Mouse (Mus musculus) fibroblast of lung, adult 2 months (primary cell): ENCODE measurements at regions not wholly inside any gene's neighbourhood (a gene's known extent, or its start where the extent isn't known, plus 50 kb on each side); places are given as distances from the start of the nearest gene placed in this dataset.

Source experiments
- DNase-seq: peaks from one replicate; pipeline ENCODE4 v3.0.0-alpha.2; 2011; ENCODE audit warnings: low read depth

DNA sequence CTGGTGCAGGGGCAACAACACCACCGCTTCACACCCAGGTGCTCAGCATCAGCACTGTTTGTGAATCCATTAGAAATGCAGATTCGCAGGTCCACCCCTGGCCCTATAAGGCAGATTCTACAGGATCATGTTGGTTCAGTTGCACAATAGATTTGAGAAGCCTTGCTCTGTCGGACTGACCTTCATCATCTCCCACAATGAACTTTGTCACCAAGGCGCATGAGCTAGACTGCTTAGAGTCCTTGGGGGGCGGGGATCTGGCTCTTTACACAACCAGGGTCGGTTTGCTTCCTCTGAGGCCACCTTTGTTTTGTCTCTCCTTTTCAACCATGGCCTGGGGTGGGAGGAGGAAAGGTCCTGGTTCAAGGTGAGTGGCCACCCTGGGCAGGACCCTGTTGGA, 209.7 kb downstream of the Igsf11 start:
- DNase-seq, result no peak

DNA sequence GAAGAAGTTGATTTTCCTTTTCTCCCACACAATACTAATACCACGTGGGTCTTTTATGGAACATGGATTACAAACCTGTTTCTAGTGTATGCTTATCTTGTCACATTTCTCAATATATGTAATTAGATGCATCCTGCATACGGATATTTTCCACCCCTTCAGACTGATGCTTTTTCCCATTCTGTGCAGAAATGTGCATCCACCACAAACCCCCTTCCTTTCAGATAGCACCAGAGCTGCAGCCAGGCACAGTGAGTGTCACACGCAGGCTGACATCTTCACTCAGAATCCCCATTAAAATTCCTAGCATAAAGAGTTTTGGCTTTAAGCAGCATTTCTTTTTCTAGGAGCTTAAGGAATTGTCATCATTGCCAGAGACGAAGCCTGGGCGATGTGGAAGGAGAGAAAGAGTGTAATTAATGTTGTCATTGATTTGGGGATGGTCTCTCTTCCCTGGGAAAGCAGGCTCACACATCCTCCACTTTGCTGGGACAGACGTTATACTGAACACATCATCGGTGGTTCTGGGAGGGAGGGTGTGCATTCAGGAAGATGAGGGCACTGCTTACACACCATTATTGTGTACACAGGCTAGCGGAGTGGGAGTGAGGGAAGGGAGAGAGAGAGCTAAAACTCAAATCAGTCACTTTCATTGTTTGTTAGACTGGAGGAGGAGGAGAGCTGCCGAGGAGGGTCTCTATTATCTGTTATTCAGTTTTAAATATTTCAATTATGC, 211.1 kb downstream of the Igsf11 start:
- no peak for DNase-seq

DNA sequence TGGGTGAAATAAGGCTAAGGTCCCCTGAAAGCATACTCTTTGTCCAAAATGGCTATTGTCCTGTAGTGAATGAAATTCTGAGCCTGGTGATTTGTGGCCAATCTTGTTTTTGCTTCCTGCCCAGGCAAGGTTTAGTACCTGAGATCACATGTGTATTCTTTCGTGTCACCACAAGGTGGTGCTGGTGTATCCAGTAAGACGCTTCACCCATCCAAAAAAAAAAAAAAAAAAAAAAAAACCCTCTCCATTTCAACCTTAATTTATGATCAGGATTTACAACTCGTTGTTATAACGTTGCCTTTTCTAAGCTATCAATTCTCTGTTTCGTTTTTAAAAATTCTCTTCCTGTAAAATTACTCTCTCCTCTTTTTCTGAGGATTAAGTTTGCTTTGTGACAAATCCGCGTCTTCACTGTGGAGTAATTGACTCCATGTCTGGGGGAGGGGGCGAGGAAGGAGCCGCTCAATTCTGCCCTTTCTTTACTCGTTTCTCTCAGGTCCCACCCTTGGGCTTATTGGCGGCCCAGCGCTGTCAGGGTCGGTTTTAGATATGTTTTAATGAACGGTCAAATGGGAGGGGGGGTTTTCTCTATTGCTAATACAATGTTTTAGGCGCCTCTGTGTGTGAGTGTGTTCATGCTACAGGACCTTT, 217.0 kb downstream of the Igsf11 start:
- DNase-seq, result peak; percentile 3

DNA sequence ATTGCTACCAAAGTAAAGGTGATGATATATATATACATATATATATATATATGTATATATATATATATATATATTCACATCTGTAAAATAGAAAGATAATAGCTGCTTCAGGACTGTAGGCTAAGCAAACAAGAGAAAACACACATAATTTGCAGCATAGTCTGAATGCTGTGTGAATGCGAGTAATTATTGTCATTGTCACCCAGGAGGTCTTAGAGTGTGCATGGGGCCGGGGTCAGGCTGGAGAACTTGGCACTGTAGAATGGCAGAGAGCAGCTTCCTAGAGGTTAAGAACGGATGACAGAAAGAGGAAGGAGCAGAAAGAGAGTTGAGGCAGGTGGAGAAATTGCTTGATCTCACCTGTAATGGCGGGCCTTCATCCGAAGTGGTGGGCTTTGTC, 217.6 kb downstream of the Igsf11 start:
- DNase-seq, result no peak

DNA sequence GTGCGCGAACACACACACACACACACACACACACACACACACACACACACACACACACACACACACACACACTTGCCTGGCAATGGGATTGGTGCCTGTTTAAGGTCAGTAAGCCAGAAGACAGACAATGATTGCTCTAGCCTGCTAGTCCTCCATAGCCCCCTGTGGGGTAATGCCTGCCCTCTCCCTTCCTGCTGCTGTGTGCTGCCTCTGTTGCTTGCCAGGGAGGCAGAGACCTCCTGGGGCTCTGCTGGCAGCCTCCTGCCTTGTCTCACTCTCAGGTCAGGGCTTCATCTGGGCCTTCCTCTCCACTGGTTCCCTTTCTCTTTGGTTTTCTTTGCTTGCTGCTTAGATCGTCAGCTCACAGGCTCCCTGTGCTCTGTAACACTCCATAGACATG, 225.6 kb downstream of the Igsf11 start:
- DNase-seq, result no peak

DNA sequence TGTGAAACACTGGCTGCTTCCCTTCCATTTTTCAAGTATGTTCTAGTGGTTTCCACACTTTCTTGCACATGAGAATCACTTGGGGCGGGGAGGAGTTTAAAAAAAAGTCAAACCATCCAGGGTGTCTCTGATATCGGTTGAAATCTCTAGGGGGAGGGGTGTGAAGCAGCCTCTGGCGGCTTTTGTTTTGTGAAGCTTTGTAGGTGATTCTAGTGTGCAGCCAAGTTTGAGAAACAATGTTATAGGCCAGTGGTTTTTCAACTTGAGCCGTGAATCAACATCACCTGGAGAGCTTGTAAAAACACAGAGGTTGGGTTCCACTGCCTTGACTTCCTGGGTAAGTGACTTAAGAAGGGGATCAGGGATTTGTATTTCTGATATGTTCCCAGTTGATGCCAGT, 227.3 kb downstream of the Igsf11 start:
- DNase-seq, result no peak

DNA sequence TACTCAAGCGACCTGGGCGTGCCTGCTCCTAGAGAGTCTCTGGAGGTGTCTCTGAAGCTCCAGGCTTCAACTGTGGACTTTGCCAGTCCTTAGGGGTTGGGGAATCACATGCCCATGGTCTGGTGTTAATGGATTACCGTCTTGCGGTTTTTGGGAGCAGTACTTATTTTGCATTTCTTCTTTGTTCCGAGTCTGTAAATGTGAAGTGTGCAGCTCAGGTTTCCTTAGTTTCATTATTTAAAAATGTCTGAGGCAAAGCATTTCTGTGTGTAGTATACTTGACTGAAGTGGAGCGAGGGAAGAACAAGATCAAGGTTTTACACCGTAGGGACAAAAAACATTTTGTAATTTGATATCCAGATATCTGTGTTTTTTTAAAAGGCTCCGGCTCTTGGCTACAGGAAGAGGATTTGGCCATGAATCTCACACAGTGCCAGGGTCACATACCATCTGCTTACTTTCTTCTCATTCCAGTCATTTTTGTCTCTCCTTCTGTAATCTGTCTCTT, 231.0 kb downstream of the Igsf11 start:
- no peak for DNase-seq

DNA sequence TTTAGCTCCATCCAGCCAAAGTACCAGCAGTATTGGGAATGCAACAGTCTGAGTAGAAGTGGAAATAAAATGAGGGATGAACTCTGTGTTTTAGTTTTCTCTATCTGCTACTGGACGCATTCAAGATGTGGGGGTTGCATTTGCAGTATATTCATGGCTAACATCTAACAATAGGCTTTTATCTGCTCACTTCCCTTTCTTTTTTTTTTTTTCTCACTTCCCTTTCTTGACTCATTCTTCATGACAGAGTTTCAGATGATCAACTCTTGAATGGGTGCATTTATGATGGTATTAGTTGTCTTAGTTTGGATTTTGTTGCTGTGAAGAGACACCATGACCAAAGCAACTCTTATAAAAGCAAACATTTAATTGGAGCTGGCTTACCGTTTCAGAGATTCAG, 240.0 kb downstream of the Igsf11 start:
- DNase-seq, result no peak

DNA sequence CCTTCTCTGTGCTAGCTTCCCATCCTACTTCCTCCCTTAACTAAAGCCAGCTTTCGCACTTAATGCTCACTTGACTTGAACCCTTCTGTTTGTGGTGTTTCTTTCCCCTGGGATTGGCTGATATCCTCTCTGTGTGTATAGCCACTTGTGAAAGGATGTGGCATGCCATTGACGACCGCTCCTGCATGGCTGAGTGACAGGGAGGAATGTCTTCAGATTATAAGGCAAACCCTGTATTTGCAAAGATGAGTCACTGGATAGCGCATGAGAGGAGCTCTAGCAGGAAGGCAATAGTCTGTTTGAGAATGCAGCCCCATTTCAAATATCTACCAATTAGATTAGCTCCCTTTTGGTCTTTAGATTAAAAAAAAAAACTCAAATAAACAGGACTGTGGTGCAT, 243.3 kb downstream of the Igsf11 start:
- DNase-seq, result no peak

DNA sequence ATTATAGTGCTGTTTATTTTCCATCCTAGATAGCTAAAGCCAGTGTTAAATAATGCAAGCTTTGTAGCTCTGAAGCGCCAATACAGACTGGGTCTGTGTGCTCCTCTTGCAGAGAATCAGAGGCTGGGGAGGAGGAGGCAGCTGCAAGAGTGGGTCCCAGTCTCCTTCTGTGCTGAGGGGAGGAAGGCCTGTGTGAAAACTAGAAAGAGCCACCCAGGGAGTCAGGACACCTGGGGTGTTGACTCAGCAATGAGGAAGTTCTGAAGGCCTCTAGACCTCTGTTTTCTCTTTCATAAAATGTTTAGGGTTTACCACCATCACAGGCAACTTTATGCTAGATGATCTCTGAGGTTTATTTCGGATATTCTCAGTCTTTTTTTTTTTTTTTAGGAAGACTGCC, 254.7 kb downstream of the Igsf11 start:
- DNase-seq, result no peak

DNA sequence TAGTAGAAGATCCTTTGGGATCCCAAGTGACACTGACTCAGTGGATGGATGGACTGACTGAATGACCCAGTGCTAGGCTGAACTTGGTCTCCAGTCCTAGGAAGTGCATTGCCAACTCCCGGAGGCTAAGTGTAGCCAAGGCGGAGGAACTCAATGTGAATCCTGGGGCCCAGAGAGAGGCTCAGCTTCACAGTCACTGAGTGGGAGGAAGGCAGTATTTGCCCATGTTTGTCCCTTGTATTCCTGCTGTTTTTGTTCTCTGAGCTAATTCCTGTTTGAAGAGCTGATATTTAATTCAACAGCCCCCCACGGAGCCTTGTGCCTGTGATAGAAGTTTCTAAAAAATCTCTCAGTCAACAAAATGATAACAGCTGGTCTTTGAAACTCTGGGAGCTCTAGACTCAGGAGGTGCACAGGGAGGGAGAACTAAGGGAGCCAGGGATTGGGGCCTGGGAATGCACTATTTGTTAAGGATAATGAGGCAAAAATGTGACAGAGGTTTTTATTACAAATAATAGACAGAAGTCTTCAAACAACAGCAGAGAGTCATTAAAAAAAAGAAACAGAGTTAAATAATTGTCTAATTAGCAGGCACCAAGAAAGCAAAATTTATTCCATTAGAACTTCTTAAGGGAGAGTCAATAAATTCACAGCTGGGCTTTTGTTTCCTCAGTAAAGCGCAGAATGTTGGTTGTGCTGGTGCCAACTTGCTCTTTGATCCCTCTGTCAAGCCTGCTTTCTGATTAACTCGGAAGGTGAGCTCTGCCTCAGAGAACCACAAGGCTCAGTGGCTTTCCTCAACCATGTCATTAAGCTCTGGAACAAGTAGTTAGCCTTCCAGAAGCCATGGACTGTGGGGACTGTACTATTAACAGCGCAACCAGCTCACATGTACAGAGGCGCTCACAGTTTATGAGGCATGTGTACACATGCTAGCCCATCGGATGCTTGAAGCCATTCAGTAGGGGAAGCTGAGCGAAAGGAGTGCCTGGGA, 259.2 kb downstream of the Igsf11 start:
- no peak for DNase-seq

DNA sequence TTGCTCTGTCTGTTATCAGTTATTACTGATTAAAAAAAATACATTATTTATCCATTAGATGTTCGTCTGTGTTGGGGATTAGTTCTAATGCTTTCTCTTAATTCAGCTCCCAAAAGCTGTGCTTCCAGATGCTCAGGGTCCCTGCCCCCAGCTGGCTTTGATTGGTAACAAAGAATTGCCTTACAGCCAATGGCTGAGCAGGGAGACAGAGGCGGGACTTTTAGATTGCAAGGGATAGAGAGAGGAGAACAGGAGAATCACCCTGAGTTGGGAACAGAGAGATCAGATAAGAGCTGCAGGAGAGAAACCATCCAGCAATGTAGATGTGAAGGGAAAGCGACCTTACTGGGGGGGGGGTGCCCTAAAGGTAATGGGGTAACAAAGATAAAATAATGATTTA, 266.4 kb downstream of the Igsf11 start:
- DNase-seq, result no peak

DNA sequence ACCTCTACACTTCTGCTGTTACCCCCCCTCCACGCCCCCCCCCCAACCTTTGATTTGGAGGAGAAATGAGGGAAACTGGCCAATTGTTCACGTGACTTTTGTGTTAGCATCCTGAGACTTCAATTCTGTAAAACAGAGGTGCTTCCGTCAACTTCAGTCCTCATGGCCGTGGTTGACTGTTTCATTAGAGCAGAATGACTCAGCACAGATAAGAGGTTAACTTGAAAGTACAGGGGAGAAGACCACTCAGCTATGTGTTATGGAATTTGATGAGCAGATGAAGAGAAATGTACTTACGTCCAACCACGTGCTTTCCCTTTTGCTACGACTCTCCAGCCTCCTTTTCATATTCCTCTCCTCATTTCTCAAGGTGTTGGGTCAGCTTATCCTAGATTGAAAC, 267.3 kb downstream of the Igsf11 start:
- no peak for DNase-seq

DNA sequence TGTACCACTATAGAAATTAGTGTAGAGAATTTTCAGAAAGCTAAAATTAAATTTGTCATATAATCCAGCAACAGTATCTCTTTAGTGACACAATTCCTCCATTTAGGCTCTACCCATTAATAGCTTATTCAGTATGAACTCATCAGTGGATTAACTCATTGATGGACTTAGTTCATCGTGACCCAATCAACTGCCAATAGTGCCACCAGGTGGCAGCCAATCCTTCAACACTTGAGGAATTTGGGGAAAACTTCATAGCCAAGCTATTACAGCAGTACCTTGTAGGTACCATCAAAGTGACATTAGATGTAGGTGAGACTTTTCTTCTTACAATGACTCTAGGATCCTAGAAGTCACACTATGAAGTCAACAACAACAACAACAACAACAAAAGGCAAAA, 270.2 kb downstream of the Igsf11 start:
- DNase-seq, result no peak

DNA sequence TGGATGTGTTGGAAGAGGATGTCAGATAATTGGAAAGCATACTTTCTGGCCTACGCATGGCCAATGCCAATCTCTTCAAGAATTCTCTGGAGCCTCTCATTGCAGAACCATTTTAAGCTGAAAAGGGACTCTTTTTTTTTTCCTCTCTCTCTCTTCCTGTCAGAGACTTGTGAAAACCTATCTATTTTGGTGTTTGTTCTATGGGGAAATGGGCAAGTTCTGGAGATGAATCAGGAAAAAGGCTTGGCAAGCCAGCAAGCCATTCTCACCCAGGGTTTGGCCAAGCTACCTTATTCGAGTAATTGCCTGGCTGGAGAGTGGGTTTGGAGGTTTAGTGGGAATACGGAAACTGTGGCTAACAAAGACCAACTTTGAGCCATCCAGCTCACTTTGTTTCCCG, 299.4 kb downstream of the Igsf11 start:
- DNase-seq, result no peak

DNA sequence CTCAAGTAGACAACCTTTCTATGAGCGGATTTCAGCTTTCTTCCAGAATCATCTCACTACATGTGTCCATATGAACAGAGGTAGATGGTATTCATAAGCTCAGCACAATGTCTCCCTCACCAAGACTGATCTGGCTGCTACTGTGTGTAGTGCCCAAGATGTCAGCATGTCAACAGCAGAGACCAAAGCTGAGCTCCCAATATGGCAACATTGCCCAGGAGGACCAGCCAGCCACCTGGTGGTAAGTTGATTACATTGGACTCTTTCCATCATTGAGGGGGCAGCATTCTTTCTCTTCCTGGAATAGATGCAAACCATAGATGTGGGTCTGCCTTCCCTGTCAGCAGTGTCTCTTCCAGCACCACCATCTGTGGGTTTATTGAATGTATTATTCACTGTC, 303.0 kb downstream of the Igsf11 start:
- no peak for DNase-seq

DNA sequence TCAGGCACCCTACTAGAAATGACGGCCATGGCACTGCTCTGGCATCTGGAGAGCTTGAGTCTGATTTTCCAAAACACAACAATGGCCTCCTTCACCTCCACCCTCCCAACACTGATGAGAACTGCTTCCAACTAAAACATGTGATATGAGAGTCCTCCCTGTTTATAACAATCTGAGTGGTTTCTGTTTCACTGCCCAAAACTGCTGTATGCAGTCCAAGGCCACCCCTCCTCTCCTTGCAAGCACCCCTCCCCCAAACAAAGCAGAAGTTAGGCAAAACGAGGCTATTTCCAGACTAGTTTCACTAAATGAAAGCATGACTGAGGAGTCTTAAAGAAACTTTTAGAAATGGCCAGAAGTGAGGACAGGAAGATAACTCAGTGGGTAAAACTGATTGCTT, 304.4 kb downstream of the Igsf11 start:
- peak; percentile 0 for DNase-seq

DNA sequence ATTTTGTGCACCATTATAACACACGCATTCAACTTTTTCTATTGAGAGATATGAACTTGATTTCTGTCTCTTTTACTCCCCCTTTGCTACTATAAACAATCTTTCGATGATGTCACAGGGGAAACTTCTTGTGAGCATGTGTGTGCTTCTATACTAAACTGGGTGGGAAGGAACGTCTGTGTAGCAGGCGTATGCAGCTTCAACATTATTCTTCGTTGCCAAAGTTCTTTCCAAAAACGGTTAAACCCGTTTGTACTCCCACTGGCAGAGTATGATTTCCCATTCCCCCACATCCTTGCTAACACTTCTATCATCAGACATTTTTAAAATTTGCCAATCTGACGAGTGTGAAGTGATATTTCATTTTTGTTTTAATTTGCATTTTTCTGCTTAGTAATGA, 331.1 kb downstream of the Igsf11 start:
- no peak for DNase-seq

DNA sequence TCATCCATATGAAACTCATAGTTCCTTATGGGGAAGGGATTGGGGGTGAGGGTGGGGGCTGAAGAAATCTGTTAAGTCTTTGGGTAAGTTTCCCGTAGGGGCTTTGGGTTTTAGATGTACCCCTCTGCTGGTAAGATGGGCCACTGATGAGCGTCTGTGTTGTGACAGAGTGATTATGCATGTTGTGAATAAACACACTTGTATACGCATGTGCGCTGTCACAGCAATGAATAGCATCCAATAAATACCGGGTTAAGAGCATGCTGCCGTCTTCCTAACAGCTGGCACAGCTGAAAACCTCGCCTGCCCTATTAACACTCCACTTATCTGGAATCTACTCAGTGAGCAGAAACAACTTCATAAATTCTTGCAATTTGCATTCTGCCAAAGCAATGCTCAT, 337.0 kb downstream of the Igsf11 start:
- no peak for DNase-seq

DNA sequence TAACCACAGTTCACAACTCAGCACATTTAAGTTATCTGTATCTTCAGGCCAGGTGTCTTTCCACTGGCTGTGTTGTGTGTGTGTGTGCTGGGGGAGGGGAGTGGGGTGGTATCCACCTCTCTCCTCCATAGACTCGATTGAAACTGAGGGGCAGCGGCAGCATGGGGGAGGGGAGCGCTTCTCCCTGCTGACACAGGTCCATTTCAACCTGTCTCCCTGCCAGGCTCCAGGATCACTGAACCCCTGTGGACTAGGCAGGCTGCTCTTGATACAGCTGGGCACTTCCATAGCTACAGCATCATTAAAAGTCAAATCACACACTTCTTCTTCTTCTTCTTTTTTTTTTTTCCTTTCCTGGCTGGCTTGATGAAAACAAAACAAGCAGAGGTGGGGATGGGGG, 338.0 kb downstream of the Igsf11 start:
- no peak for DNase-seq

DNA sequence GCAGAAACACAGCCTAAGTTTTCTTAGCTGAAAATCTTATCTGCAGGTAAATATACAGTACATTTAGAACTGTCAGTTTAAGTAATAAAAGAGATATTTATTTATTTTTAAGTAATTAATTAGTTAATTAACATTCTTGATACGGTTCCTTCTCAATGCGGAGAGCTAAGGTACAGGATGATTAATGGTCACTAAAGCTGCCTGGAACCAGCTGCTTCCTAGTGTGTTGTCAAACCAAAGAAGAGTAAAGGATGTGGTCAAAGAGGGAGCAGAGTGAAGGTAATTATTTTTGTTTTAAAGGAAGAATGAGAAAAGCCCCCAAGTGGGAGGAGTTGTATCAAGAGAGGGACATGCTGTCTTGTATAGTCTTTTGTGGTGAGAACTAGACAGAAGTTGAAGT, 341.8 kb downstream of the Igsf11 start:
- DNase-seq, result no peak

DNA sequence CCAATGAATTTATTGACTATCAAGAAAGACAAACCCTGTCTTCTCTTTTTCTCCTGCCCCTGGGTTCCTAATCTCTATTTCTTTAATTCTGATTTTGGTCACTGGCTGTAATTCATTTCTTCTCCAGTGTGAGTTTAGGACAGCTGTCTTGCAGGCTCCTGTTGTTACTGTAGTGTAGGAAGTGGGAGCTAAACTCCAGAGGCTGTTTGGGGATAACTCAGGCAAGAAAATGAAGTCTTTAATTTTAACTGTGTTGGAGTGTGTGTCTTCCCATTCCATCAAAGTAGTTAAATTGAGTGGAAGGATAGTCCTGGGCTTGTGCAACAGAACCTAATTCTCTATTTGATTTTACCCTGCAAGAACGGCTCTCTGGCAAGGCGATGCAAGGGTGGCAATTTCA, 381.0 kb downstream of the Igsf11 start:
- no peak for DNase-seq

DNA sequence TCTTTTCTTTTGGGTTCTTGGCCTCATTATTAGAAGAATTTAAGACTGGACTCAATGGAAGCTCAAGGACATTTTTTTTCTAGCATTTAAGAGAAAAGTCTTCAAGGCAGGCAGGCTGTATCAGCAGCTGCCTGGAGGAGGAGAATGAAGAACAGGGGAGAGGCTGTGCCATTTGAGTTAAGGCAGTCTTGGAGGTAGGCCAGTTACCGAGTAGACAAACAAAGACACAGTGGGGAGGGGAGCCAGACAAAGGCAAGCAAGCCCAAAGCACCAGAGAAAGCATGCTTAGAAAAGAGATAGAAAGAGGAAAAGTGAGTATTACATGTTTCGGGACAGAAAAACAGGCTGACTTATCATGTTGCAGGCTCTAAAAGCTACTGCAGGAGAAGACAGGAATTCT, 392.0 kb downstream of the Igsf11 start:
- DNase-seq, result no peak
